Mouse (Mus musculus) stomach, embryonic 14.5 days (tissue): ENCODE results near the gene Zzef1. TPM values are rescaled to one million over a fixed set of nuclear protein-coding genes. Genes with fewer than 3 reads are reported as not detected.

Experiments used
- ATAC-seq: fragments of 200-750 bp; cut with Nextera tagmentation; 2 replicates; pipeline ENCODE4 v1.8.0; 2017; ENCODE audit warnings: low read depth, moderate TSS enrichment; ENCODE audit not compliant: insufficient number of reproducible peaks, insufficient read depth, low FRiP score
- H3K27ac ChIP-seq: fragments of 300-500 bp; sonication (generic); 2 replicates; pipeline ENCODE4 v1.5.1; 2014; ENCODE audit warnings: mild to moderate bottlenecking, low read length, moderate library complexity, mixed read lengths
- H3K27me3 ChIP-seq: fragments of 300-500 bp; sonication (generic); 2 replicates; pipeline ENCODE4 v1.6.1; 2014; ENCODE audit warnings: low read length, control low read depth, mixed read lengths; ENCODE audit not compliant: control insufficient read depth, insufficient read depth
- H3K36me3 ChIP-seq: fragments of 300-500 bp; sonication (generic); 2 replicates; pipeline ENCODE4 v1.6.1; 2014; ENCODE audit warnings: mild to moderate bottlenecking, control low read depth, low read length, moderate library complexity, mixed read lengths; ENCODE audit not compliant: control insufficient read depth, insufficient read depth
- H3K4me1 ChIP-seq: fragments of 300-500 bp; sonication (generic); 2 replicates; pipeline ENCODE4 v1.6.1; 2014; ENCODE audit warnings: low read length, control low read depth, mixed read lengths; ENCODE audit not compliant: control insufficient read depth, insufficient read depth
- H3K4me2 ChIP-seq: fragments of 300-500 bp; sonication (generic); replicated peaks from 2 replicates; pipeline ENCODE4 v1.6.1; 2014; ENCODE audit warnings: low read depth, low read length, control low read depth
- H3K4me3 ChIP-seq: fragments of 300-500 bp; sonication (generic); 2 replicates; pipeline ENCODE4 v1.5.1; 2014; ENCODE audit warnings: low read depth, low read length, control low read depth
- H3K9ac ChIP-seq: fragments of 300-500 bp; sonication (generic); replicated peaks from 2 replicates; pipeline ENCODE4 v1.6.1; 2014; ENCODE audit warnings: low read depth, mild to moderate bottlenecking, control low read depth, low read length, moderate library complexity, mixed read lengths
- H3K9me3 ChIP-seq: fragments of 300-500 bp; sonication (generic); 2 replicates; pipeline ENCODE4 v1.6.1; 2016; ENCODE audit warnings: low read depth, low read length, control low read depth; ENCODE audit not compliant: control insufficient read depth
- WGBS: fragments of 180-500 bp; shearing (Covaris S2); extraction: QIAGEN DNeasy Blood & Tissue Kit; methylation state at CpG from one replicate; pipeline ENCODE4 v1.1.7; 2014; 5-methylcytosine and 5-hydroxymethylcytosine counted together
- polyA plus RNA-seq: library from polyadenylated mRNA; unstranded; fragments of >200 nt; fragmentation: Nextera tagmentation; extraction: Ambion mirVana; gene quantifications from 2 replicates; pipeline ENCODE4 v1.2.1, GENCODE M21; 2014

The Zzef1 gene
- polyA plus RNA-seq, 1 experiment from 2014 or later = 13.8 TPM

DNA sequence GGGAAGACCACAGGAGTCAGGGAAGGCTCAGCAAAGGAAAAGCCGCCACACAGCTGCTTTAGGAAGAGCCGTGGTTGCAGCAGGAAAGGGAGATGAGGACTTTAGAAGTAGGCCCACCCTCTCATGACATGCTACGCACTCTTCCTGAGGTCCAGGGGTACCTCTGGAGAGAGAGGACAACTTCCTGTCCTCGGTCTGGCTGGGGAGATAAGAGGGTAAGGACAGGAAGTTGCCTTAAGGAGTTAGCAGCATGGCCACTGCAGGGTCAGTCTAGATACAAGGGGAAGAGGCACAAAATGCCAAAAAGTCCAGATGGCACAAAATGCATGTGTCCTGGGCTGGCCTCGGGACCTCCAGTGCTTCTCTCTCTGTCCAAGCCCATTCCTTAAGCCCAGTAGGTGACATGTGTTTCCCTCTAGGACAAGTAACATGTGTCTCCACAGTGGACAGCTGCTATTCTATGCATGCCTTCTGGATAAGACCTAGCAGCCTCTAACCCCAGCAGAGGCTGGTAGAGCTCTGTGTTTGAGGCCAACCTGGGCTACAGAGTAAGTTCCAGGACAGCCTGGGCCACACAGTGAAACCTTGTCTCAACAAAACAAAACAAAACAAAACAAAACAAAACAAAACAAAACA is 159.4 kb downstream of the Zzef1 start:
- H3K4me3 ChIP-seq = no peak overlapping the region
- H3K9ac ChIP-seq = no peak overlapping the region
- H3K36me3 ChIP-seq = no peaks in the 10 kb centered on the region
- no peaks in the 10 kb centered on the region for H3K9me3 ChIP-seq
- no peak for ATAC-seq
- peaks cover 34% of the 10 kb centered on the region for H3K4me1 ChIP-seq
- no peak overlapping the region for H3K4me2 ChIP-seq
- H3K27me3 ChIP-seq = peaks cover under 1% of the 10 kb centered on the region; the same call in 1 of the 2 replicates
- WGBS = 59% methylated on average over 5 of the region's 5 CpGs
- H3K27ac ChIP-seq = no peak overlapping the region

DNA sequence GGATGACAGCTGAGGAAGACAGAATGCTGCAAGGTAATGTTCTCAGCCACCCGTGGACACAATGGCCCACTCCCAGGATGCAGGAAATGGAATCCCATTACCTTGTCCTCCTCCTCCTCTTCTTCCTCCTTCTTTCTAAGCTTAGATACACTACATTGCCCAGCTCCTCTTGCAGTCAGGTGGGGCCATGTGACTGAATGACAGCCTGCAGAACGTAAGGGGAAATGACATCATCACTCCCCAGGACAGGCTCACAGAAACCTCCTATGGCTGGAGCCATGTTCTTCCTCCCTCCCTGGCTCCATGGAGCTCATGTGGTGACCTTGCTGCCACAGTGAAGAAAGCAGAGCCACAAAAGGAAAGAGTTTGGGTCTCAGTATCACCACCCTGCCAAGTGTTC is 161.3 kb downstream of the Zzef1 start:
- H3K27ac ChIP-seq = no peak overlapping the region
- no peaks in the 10 kb centered on the region for H3K36me3 ChIP-seq
- peaks cover 8% of the 10 kb centered on the region; the same call in 1 of the 2 replicates for H3K27me3 ChIP-seq
- 35% methylated on average over 2 of the region's 2 CpGs for WGBS
- no peak for ATAC-seq
- no peak overlapping the region for H3K4me3 ChIP-seq
- no peak overlapping the region for H3K4me2 ChIP-seq
- no peaks in the 10 kb centered on the region for H3K9me3 ChIP-seq
- no peak overlapping the region for H3K9ac ChIP-seq
- H3K4me1 ChIP-seq = peaks cover 36% of the 10 kb centered on the region

DNA sequence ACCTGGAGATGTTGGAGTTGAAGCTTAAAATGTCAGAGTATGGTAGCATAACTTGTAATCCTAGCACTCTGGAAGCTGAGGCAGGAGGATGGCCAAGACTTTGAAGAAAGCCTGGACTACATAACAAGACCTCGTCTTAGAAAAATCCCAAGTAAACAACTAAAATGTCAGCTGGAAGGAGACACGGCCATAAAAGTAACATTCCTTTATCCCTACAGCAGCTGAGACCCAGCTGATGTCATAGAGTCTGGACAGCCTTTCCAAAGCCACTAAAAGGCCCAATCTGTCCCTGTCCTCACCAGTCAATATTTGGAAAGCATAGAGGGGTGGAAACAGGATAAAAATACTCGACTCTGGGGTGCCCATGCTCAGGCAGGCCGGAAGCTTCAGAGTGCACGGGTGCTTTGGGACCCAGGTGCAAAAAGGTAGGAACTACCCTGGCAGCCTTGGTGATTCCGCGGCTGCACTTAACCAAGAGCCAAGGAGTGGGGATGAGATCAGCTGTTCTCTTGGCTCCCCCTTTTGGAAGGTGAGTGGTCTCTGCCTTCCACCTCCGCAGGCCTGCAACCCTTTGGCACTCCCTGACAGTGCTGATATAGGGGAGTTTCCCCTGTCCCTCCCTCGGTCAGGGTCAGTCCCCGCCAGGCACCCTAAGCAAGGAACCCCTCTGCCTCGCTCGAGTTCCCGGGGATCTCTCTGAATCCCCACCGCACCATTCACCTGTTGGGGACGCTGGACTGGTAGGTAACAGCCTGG is 164.1 kb downstream of the Zzef1 start:
- H3K27ac ChIP-seq = no peak overlapping the region

DNA sequence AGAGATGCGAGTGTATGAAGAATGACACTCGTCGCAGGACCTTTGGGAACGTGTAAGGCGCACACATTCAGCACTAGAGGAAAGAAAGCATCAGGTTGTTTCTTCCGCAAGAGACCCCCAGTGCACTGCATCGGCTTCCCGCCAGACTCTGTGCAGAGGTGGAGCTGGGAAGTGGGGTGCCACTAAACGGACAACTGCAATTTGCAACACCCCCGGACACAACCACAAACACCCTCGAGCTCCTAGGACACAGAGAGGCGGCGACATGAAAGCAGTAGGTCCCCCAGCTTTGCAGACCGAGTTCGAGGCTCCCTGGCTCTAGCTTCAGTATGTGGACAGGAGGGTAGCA is 164.7 kb downstream of the Zzef1 start:
- Histone ChIP-seq H3K4me2 (peak overlapping the region; percentile 61), H3K4me1 (peaks cover 49% of the 10 kb centered on the region), H3K4me3 (peak overlapping the region; percentile 33), H3K9me3 (no peaks in the 10 kb centered on the region), H3K9ac (no peak overlapping the region), H3K27me3 (peaks cover 8% of the 10 kb centered on the region; the same call in 1 of the 2 replicates), H3K27ac (no peak overlapping the region; the same call in 1 of the 2 replicates), H3K36me3 (no peaks in the 10 kb centered on the region)
- no peak for ATAC-seq
- 8% methylated on average over 15 of the region's 15 CpGs for WGBS

More for the DNA sequence above, 164.1 kb downstream of the Zzef1 start:
- no peaks in the 10 kb centered on the region for H3K36me3 ChIP-seq
- peaks cover 8% of the 10 kb centered on the region; the same call in 1 of the 2 replicates for H3K27me3 ChIP-seq
- WGBS = 21% methylated on average over 15 of the region's 15 CpGs
- no peaks in the 10 kb centered on the region for H3K9me3 ChIP-seq
- peak overlapping the region; percentile 61 for H3K4me2 ChIP-seq
- ATAC-seq = no peak
- peak overlapping the region; percentile 33; the same call in 1 of the 2 replicates for H3K4me3 ChIP-seq
- H3K4me1 ChIP-seq = peaks cover 46% of the 10 kb centered on the region
- no peak overlapping the region for H3K9ac ChIP-seq

DNA sequence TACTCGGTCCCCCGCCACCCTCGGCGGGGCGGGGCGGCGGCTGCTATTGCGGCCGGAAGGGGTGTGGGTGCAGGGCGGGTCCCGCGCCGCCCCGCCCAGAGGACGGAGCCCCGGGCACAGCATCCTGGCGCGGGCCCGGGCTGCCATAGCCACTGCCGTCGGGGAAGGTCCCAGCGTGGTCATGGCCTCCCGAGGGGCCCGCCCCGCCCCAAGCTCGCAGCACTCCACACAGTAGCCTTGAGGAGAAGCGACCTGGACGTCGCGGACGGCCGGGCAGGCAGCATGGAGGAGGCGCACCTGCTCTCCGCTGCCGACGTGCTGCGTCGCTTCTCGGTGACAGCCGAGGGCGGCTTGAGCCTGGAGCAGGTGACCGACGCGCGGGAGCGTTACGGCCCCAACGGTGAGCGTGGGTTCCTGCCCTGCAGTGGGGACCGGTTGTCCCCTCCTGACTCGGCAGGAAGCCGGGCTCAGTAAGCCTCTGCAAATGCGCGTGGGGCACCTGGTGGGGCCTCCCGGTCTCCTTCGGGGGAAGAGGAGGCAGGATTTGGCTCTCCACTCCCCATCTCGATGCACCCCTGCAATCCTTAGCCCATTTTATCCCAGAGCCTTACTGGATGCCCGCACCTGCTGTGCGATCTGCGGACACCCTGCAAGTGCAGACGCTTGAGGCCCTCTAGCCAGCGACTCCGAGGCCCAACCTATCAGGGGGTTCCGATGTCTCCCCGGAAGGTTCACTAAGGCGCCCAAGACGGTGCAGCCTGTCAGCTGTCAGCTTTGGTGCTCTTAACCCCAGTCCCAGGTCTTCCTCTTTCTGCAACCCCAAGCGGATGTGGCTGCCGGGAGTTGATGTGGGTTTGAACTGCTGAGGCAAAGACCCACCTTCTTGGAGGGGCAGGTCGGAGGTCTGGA is 165.3 kb downstream of the Zzef1 start, which contains the start of gene Atp2a3:
Gene Atp2a3 (plus strand): TSS at position 98 of the 909 bp plus-strand sequence.
- peak within 1 kb of the TSS; percentile 28; the same call in 1 of the 2 replicates for H3K9ac ChIP-seq
- no peaks in the 10 kb centered on the region for H3K9me3 ChIP-seq
- no peaks in the 10 kb centered on the region for H3K36me3 ChIP-seq
- H3K27ac ChIP-seq = peak within 1 kb of the TSS; percentile 40; the same call in 1 of the 2 replicates
- WGBS = 4% methylated on average over 69 of the region's 70 CpGs
- H3K4me1 ChIP-seq = peaks cover 54% of the 10 kb centered on the region
- peak; percentile 20; the same call in 1 of the 2 replicates for ATAC-seq
- peak within 1 kb of the TSS; percentile 61 for H3K4me2 ChIP-seq
- peaks cover 8% of the 10 kb centered on the region; the same call in 1 of the 2 replicates for H3K27me3 ChIP-seq
- peak within 1 kb of the TSS; percentile 33 for H3K4me3 ChIP-seq

DNA sequence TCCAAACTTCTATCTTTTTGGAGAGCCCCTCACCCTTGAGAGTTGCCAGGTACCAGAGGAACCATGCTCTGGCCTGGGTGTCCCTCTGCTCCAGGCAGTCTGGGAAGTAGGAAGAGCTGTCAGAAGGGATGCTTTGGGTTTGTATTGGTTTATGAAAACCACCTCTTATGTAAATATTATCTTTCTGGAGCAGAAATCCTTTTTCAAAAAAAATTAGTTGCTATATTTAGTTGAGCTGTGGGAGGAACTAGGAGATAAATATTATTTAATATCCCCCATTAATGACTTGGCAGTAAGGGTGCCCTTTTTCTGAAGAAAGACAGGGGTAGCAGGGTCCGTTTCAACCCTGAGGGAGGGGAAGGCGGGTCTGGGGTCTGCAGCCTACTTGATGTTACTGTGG is 166.4 kb downstream of the Zzef1 start:
- peaks cover 8% of the 10 kb centered on the region; the same call in 1 of the 2 replicates for H3K27me3 ChIP-seq
- ATAC-seq = no peak
- H3K4me2 ChIP-seq = peak overlapping the region; percentile 61; the same call in 1 of the 2 replicates
- peak overlapping the region; percentile 80 for H3K27ac ChIP-seq
- no peak overlapping the region for H3K9ac ChIP-seq
- peaks cover 54% of the 10 kb centered on the region for H3K4me1 ChIP-seq
- 44% methylated on average over 2 of the region's 2 CpGs for WGBS
- H3K36me3 ChIP-seq = no peaks in the 10 kb centered on the region
- H3K4me3 ChIP-seq = no peak overlapping the region
- H3K9me3 ChIP-seq = no peaks in the 10 kb centered on the region

DNA sequence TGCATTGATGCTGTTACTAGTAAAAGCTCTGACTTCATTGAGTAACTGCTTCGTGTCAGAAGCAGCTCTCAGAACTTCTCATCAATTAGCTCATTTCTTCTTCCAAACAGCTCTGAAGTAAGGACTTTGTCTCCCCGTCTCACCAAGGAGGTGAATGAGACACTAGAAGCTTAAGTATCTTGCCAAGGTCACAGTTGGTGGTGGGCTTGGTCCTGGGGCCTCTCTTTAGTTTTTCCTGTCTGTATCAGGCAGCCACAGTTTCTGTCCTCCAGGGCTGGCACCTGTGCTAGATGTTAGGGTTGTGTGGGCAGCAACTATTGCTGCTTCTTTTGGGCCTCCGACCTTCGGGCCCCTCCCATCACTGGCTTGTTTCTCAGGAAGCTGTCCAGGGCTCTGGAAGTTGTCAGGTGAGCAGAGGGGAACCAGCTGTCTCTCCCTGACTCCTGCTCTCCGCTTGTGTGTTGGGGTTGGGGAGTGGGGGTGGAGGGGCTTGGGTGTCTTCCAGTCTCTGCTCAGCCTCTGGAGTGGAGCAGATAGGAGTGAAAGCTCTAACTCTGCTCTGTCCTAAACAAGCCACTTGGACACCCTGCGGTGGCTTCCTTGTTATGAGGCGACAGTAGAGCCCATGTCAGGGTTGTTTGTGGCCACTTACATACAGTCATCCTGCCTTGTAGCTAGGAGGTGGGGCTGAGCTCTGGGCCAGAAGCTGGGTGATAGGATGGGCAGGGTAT is 167.2 kb downstream of the Zzef1 start:
- WGBS = 27% methylated on average over 7 of the region's 7 CpGs
- ATAC-seq = peak; percentile 38; the same call in 1 of the 2 replicates
- H3K27ac ChIP-seq = peak overlapping the region; percentile 80
- no peaks in the 10 kb centered on the region for H3K36me3 ChIP-seq
- no peaks in the 10 kb centered on the region for H3K9me3 ChIP-seq
- H3K4me3 ChIP-seq = no peak overlapping the region
- peaks cover 54% of the 10 kb centered on the region for H3K4me1 ChIP-seq
- no peak overlapping the region for H3K9ac ChIP-seq
- 0 out of 2 replicates have a peak overlapping the region, but pooled peaks have one; percentile 15 for H3K4me2 ChIP-seq
- peaks cover 8% of the 10 kb centered on the region; the same call in 1 of the 2 replicates for H3K27me3 ChIP-seq
